Mouse (Mus musculus) embryonic stem cell, embryonic (primary cell): ENCODE data around the gene Ptprt.

Source experiments
- CTCF ChIA-PET, 4 experiments: fragments of 300-600 bp in 2 of 4; fragments of 350-600 bp in 2 of 4; sonication (Branson Sonifier 250); formaldehyde crosslinking; loops; one replicate each; lab custom pipeline; 2022; ENCODE audit warnings: inconsistent platforms in 2 of 4; lab: Charles Lee
- POLR2A ChIA-PET, 4 experiments: fragments of 300-600 bp in 2 of 4; fragments of 350-600 bp in 2 of 4; sonication (Branson Sonifier 250); formaldehyde crosslinking; loops; one replicate each; lab custom pipeline; 2022; ENCODE audit warnings: antibody characterized with exemption in 4 of 4, inconsistent platforms in 1 of 4; lab: Charles Lee

The Ptprt gene

GRCm38 (mm10) chr2:161661912-161662311 is 999.0 kb downstream of the Ptprt start:
- CTCF ChIA-PET = no interaction called here
- POLR2A ChIA-PET = no interaction called here

- CTCF ChIA-PET = no interaction called here
- POLR2A ChIA-PET = no interaction called here
These were observed 1000.1 kb downstream of the Ptprt start for GRCm38 (mm10) chr2:161660827-161661226.

GRCm38 (mm10) chr2:161657046-161657445 is 1003.9 kb downstream of the Ptprt start:
- POLR2A ChIA-PET = no interaction called here
- CTCF ChIA-PET = no interaction called here

- ChIA-PET CTCF (no interaction called here), POLR2A (no interaction called here)
These were observed 1004.3 kb downstream of the Ptprt start for GRCm38 (mm10) chr2:161656632-161657031.

GRCm38 (mm10) chr2:161640805-161641204 is 1020.1 kb downstream of the Ptprt start:
- POLR2A ChIA-PET = no interaction called here
- CTCF ChIA-PET = no interaction called here

- ChIA-PET CTCF (no interaction called here), POLR2A (no interaction called here)
These were observed 1026.9 kb downstream of the Ptprt start for GRCm38 (mm10) chr2:161634084-161634483.

- POLR2A ChIA-PET = no interaction called here
- CTCF ChIA-PET = no interaction called here
These were observed 1035.1 kb downstream of the Ptprt start for GRCm38 (mm10) chr2:161625896-161626295.

- ChIA-PET CTCF (no interaction called here), POLR2A (no interaction called here)
These were observed 1052.5 kb downstream of the Ptprt start for GRCm38 (mm10) chr2:161608401-161608800.

GRCm38 (mm10) chr2:161607372-161607771 is 1053.6 kb downstream of the Ptprt start:
- CTCF ChIA-PET = no interaction called here

GRCm38 (mm10) chr2:161600206-161600808 is 1060.6 kb downstream of the Ptprt start:
- ChIA-PET CTCF (no interaction called here), POLR2A (no interaction called here)

More at GRCm38 (mm10) chr2:161607372-161607771, 1053.6 kb downstream of the Ptprt start:
- POLR2A ChIA-PET = no interaction called here

- POLR2A ChIA-PET = no interaction called here
- CTCF ChIA-PET = no interaction called here
These were observed 1067.4 kb downstream of the Ptprt start for GRCm38 (mm10) chr2:161593391-161594152.

GRCm38 (mm10) chr2:161574401-161574800 is 1086.5 kb downstream of the Ptprt start:
- CTCF ChIA-PET = no interaction called here
- POLR2A ChIA-PET = no interaction called here

- ChIA-PET CTCF (interaction anchor here in 2 of 4 experiments (0.6 to 0.7 kb wide), 2 partner anchors 34 to 138 kb away, joined by 3 to 4 read pairs; no protein-coding TSS in a partner anchor), POLR2A (no interaction called here)
These were observed 1088.7 kb downstream of the Ptprt start for GRCm38 (mm10) chr2:161572201-161572600.

GRCm38 (mm10) chr2:161570236-161570995 is 1090.5 kb downstream of the Ptprt start:
- POLR2A ChIA-PET = no interaction called here
- CTCF ChIA-PET = no interaction called here

GRCm38 (mm10) chr2:161561502-161561901 is 1099.4 kb downstream of the Ptprt start:
- POLR2A ChIA-PET = interaction anchor here in 1 of 4 experiments (0.5 kb wide), 1 partner anchor 401 kb away, joined by 5 read pairs; no protein-coding TSS in a partner anchor

GRCm38 (mm10) chr2:161557874-161558273 is 1103.1 kb downstream of the Ptprt start:
- POLR2A ChIA-PET = no interaction called here

More at GRCm38 (mm10) chr2:161561502-161561901, 1099.4 kb downstream of the Ptprt start:
- CTCF ChIA-PET = no interaction called here

GRCm38 (mm10) chr2:161553651-161554050 is 1107.3 kb downstream of the Ptprt start:
- CTCF ChIA-PET = no interaction called here
- POLR2A ChIA-PET = no interaction called here

More at GRCm38 (mm10) chr2:161557874-161558273, 1103.1 kb downstream of the Ptprt start:
- CTCF ChIA-PET = interaction anchor here in 1 of 4 experiments (0.7 kb wide), 1 partner anchor 969 kb away, joined by 5 read pairs; no protein-coding TSS in a partner anchor

- CTCF ChIA-PET = no interaction called here
- POLR2A ChIA-PET = no interaction called here
These were observed 1108.9 kb downstream of the Ptprt start for GRCm38 (mm10) chr2:161552011-161552410.

- CTCF ChIA-PET = no interaction called here
These were observed 1111.4 kb downstream of the Ptprt start for GRCm38 (mm10) chr2:161549577-161549976.

GRCm38 (mm10) chr2:161547318-161547717 is 1113.6 kb downstream of the Ptprt start:
- ChIA-PET POLR2A (no interaction called here), CTCF (no interaction called here)

More at GRCm38 (mm10) chr2:161549577-161549976, 1111.4 kb downstream of the Ptprt start:
- POLR2A ChIA-PET = no interaction called here
